8 mouse cellular contexts compared by ENCODE assay signal in the genomic region with DNA sequence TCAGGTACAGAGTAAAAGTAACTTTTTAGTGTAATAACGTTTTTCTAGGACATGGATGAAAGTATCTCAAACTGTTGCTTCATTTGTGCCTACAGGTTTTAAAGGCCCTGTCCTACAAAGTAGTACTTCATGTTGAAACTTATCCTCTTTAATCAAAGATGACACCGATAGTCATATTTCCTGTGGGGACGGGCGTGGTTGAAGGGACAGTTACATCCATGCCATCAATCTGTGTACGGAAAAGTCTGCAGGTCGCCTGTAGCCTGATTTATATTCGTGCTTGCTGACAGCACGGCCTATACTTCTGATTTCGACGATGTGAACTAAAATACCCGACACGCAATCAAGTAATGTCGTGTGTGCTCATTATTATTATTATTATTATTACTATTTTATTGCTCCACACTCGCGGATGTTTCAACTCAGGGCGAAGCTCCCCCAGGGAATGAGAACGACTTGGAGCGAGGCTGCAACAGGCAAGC. TPM values are rescaled to one million over a fixed set of nuclear protein-coding genes. Genes with fewer than 3 reads are reported as not detected.
DNase-seq lines count a peak whose midpoint lies in the region; ATAC-seq lines count a peak whose summit lies in the region.

No protein-coding gene starts in this region.

- peaks cover 23% of the 10 kb centered on the region for H3K4me1 ChIP-seq in forebrain, embryonic 14.5 days (ENCODE audit: control insufficient read depth, insufficient read depth, low read length)
- H3K4me1 ChIP-seq in limb, embryonic 12.5 days (replicated peaks), result peaks cover 27% of the 10 kb centered on the region
- H3K4me1 ChIP-seq in neural tube, embryonic 13.5 days (replicated peaks), result peaks cover 32% of the 10 kb centered on the region

- DNase-seq in embryo, embryonic 10.5 days (ENCODE audit: low spot score), result peak; percentile 58
- no peak for DNase-seq in embryo, embryonic 9.5 days (ENCODE audit: extremely low spot score)
- peak; percentile 39 for DNase-seq in CD4-positive helper T cell, adult 2 months (ENCODE audit: low read depth, low spot score)
- no peak for DNase-seq in forebrain, embryonic 14.5 days (ENCODE audit: low spot score)
- DNase-seq in urinary bladder, adult 18-20 months (ENCODE audit: low spot score in 2 of 2), result no peak
- DNase-seq in right cerebral cortex, postnatal 14 days, result no peak

- H3K27me3 ChIP-seq in forebrain, embryonic 14.5 days (replicated peaks; ENCODE audit: control insufficient read depth, insufficient read depth, low read length), result no peaks in the 10 kb centered on the region; the same call in 1 of the 2 replicates
- peaks cover 10% of the 10 kb centered on the region for H3K27me3 ChIP-seq in limb, embryonic 12.5 days
- peaks cover 13% of the 10 kb centered on the region for H3K27me3 ChIP-seq in neural tube, embryonic 13.5 days

- H3K9ac ChIP-seq in forebrain, embryonic 14.5 days (ENCODE audit: low read length), result peak overlapping the region; percentile 78
- peak overlapping the region; percentile 88 for H3K9ac ChIP-seq in limb, embryonic 12.5 days (replicated peaks)
- peak overlapping the region; percentile 84 for H3K9ac ChIP-seq in neural tube, embryonic 13.5 days

- H3K9me3 ChIP-seq in forebrain, embryonic 14.5 days (replicated peaks; ENCODE audit: control insufficient read depth, low read length), result no peaks in the 10 kb centered on the region
- H3K9me3 ChIP-seq in limb, embryonic 12.5 days, result no peaks in the 10 kb centered on the region
- no peaks in the 10 kb centered on the region for H3K9me3 ChIP-seq in neural tube, embryonic 13.5 days

- H3K27ac ChIP-seq in forebrain, embryonic 14.5 days (ENCODE audit: low read depth, low read length), result peak overlapping the region; percentile 82; the same call in 1 of the 2 replicates
- peak overlapping the region; percentile 95 for H3K27ac ChIP-seq in limb, embryonic 12.5 days
- H3K27ac ChIP-seq in neural tube, embryonic 13.5 days (replicated peaks), result peak overlapping the region; percentile 77

- no peaks in the 10 kb centered on the region for H3K36me3 ChIP-seq in forebrain, embryonic 14.5 days (ENCODE audit: control insufficient read depth, insufficient read depth, low read length)
- H3K36me3 ChIP-seq in limb, embryonic 12.5 days, result no peaks in the 10 kb centered on the region; the same call in 1 of the 2 replicates
- no peaks in the 10 kb centered on the region for H3K36me3 ChIP-seq in neural tube, embryonic 13.5 days

- 2% methylated on average over 18 of the region's 18 CpGs for WGBS in forebrain, embryonic 14.5 days
- under 1% methylated on average over 18 of the region's 18 CpGs for WGBS in limb, embryonic 12.5 days
- under 1% methylated on average over 18 of the region's 18 CpGs for WGBS in neural tube, embryonic 13.5 days

- peak overlapping the region; percentile 77 for H3K4me3 ChIP-seq in forebrain, embryonic 14.5 days (ENCODE audit: low read depth, low read length)
- H3K4me3 ChIP-seq in limb, embryonic 12.5 days (replicated peaks), result peak overlapping the region; percentile 87
- H3K4me3 ChIP-seq in neural tube, embryonic 13.5 days, result peak overlapping the region; percentile 81

- H3K4me2 ChIP-seq in forebrain, embryonic 14.5 days (ENCODE audit: low read length), result peak overlapping the region; percentile 69
- peak overlapping the region; percentile 62 for H3K4me2 ChIP-seq in limb, embryonic 12.5 days
- peak overlapping the region; percentile 78 for H3K4me2 ChIP-seq in neural tube, embryonic 13.5 days

- no peak for ATAC-seq in forebrain, embryonic 14.5 days
- 0 out of 2 replicates have a peak, but pooled peaks have one; percentile 3 for ATAC-seq in limb, embryonic 12.5 days (ENCODE audit: insufficient number of reproducible peaks, insufficient read depth, low FRiP score, low TSS enrichment, low read depth)
- ATAC-seq in neural tube, embryonic 13.5 days (ENCODE audit: low read depth), result no peak

RNA-seq across cellular contexts. Expression of a gene that starts 0.8 kb away (rescaled TPM):
- polyA plus RNA-seq in forebrain, embryonic 14.5 days (2014; fragmentation: Nextera tagmentation; extraction: Ambion mirVana), result 28.6 and 29.2 TPM in 2 replicates
- 56.8 and 57.6 TPM in 2 replicates for polyA plus RNA-seq in limb, embryonic 12.5 days (2016; fragmentation: Nextera tagmentation; extraction: Ambion mirVana)
- polyA plus RNA-seq in neural tube, embryonic 13.5 days (2015; fragmentation: Nextera tagmentation; extraction: Ambion mirVana), result 16.8 and 19.9 TPM in 2 replicates

RNA-seq across cellular contexts. Expression of a gene that starts 31.9 kb away (rescaled TPM):
- 13.4 and 13.9 TPM in 2 replicates for polyA plus RNA-seq in forebrain, embryonic 14.5 days (2014; fragmentation: Nextera tagmentation; extraction: Ambion mirVana)
- 2.6 and 3.1 TPM in 2 replicates for polyA plus RNA-seq in limb, embryonic 12.5 days (2016; fragmentation: Nextera tagmentation; extraction: Ambion mirVana)
- polyA plus RNA-seq in neural tube, embryonic 13.5 days (2015; fragmentation: Nextera tagmentation; extraction: Ambion mirVana), result 12.5 TPM in 2 replicates

Comparison
In these comparisons a context has a peak if more than half of its experiments do, and no peak if none do; other contexts are left out.
1. DNase-seq: peak in embryo, embryonic 10.5 days (single experiment) and CD4-positive helper T cell, adult 2 months (single experiment); none in embryo, embryonic 9.5 days (single experiment), forebrain, embryonic 14.5 days (single experiment), urinary bladder, adult 18-20 months (0 of 2) and right cerebral cortex, postnatal 14 days (single experiment).
2. Peak in every context shown above with its lines, with median percentiles within 50 percentile points of each other: H3K27ac ChIP-seq, H3K4me2 ChIP-seq, H3K4me3 ChIP-seq and H3K9ac ChIP-seq.